Mouse (Mus musculus) bone marrow macrophage, adult 2 months (primary cell): Measurements from ENCODE around the gene Irf2.

ENCODE experiments used
- CTCF ChIP-seq: IDR thresholded peaks from 2 replicates; pipeline ENCODE4 v1.5.1; 2012; ENCODE audit warnings: low read depth, mild to moderate bottlenecking, low read length, moderate library complexity
- POLR2A ChIP-seq: IDR thresholded peaks from 2 replicates; pipeline ENCODE4 v1.6.1; 2012; ENCODE audit warnings: mild to moderate bottlenecking, low read depth, low read length, borderline replicate concordance

DNA sequence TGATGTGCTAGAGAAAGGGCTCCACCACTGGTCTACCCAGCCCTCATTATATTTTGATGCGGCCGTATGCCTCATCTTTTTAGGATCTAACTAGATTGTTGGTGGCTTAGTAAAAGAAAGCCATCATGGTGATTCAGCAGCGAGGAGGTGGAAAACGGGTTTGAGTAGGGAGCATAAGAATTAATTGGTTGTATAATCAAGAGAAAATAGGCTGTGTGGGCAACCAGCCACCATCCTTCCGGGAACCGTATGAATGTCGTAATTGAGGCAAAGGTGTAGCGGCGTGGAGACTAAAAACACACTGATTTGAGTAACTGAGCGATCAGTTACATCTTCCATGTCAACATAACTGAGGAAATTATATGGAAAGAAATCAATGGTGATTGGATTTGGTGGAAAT lies 101.3 kb downstream of the Irf2 start:
- TF ChIP-seq CTCF (no peak), POLR2A (no peak)
